Mouse (Mus musculus): ENCODE data around the gene Frmd4a. TPM values are rescaled to one million over a fixed set of nuclear protein-coding genes. Genes with fewer than 3 reads are reported as not detected.

Gene Frmd4a
- polyA plus RNA-seq, 1 experiment, result 13.5 TPM

GRCm38 (mm10) chr2:4300816-4301215, 283.3 kb downstream of the Frmd4a start:
- Histone ChIP-seq H3K36me3 (ENCODE audit: control insufficient read depth, insufficient read depth, low read length) (no peaks in the 10 kb centered on the region), H3K27ac (ENCODE audit: insufficient read depth, low read length) (no peak overlapping the region), H3K4me1 (ENCODE audit: control insufficient read depth, insufficient read depth, insufficient read length) (peaks cover 3% of the 10 kb centered on the region; the same call in 1 of the 2 replicates), H3K27me3 (ENCODE audit: control insufficient read depth, insufficient read depth, low read length) (no peaks in the 10 kb centered on the region), H3K4me3 (ENCODE audit: extremely low read depth, insufficient read depth, insufficient read length) (peak overlapping the region; percentile 9; the same call in 1 of the 2 replicates)
- 2% methylated on average over 8 of the region's 8 CpGs for WGBS
- DNase-seq (ENCODE audit: low read depth in 1 of 2, low spot score in 2 of 2), result no peak
- TF ChIP-seq POLR2A (IDR thresholded peaks at IDR 0.05; ENCODE audit: low read depth, low read length), result no peak
- TF ChIP-seq CTCF (IDR thresholded peaks at IDR 0.05; ENCODE audit: extremely low read depth, insufficient read depth, insufficient read length, insufficient replicate concordance), result no peak

- WGBS, result 22% methylated on average over 5 of the region's 6 CpGs
- Histone ChIP-seq H3K27me3 (ENCODE audit: control insufficient read depth, insufficient read depth, low read length) (no peaks in the 10 kb centered on the region), H3K27ac (ENCODE audit: insufficient read depth, low read length) (no peak overlapping the region), H3K36me3 (ENCODE audit: control insufficient read depth, insufficient read depth, low read length) (no peaks in the 10 kb centered on the region), H3K4me3 (ENCODE audit: extremely low read depth, insufficient read depth, insufficient read length) (no peak overlapping the region), H3K4me1 (ENCODE audit: control insufficient read depth, insufficient read depth, insufficient read length) (peaks cover 3% of the 10 kb centered on the region; the same call in 1 of the 2 replicates)
- no peak for TF ChIP-seq CTCF (IDR thresholded peaks at IDR 0.05; ENCODE audit: extremely low read depth, insufficient read depth, insufficient read length, insufficient replicate concordance)
- TF ChIP-seq POLR2A (IDR thresholded peaks at IDR 0.05; ENCODE audit: low read depth, low read length), result no peak
- no peak for DNase-seq (ENCODE audit: low read depth in 1 of 2, low spot score in 2 of 2)
These were observed 283.7 kb downstream of the Frmd4a start for GRCm38 (mm10) chr2:4301256-4301655.

DNA sequence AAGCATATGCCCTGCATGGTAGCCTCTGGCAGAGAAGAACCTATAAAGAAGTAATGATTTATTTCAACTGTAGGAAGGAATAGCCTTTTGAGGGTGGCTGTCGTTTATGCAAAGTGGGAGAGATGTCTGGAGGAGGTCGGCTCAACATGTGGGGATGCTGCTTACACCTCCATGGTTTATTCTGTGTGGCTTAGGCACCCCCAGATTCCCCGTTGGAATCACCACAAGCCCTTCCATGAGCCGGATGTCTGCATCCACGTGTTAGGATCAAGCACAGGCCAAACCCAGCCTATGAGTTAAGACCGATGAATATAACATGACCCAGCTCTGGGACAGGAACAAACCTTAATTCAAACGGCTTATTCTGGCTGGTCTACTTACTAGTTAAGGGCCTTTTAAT, 284.2 kb downstream of the Frmd4a start:
- no peak for TF ChIP-seq CTCF (IDR thresholded peaks at IDR 0.05; ENCODE audit: extremely low read depth, insufficient read depth, insufficient read length, insufficient replicate concordance)
- TF ChIP-seq POLR2A (IDR thresholded peaks at IDR 0.05; ENCODE audit: low read depth, low read length), result no peak
- Histone ChIP-seq H3K4me3 (ENCODE audit: extremely low read depth, insufficient read depth, insufficient read length) (no peak overlapping the region), H3K27me3 (ENCODE audit: control insufficient read depth, insufficient read depth, low read length) (no peaks in the 10 kb centered on the region), H3K4me1 (ENCODE audit: control insufficient read depth, insufficient read depth, insufficient read length) (peaks cover 3% of the 10 kb centered on the region; the same call in 1 of the 2 replicates), H3K27ac (ENCODE audit: insufficient read depth, low read length) (no peak overlapping the region), H3K36me3 (ENCODE audit: control insufficient read depth, insufficient read depth, low read length) (no peaks in the 10 kb centered on the region)
- 62% methylated on average over 7 of the region's 7 CpGs for WGBS
- no peak for DNase-seq (ENCODE audit: low read depth in 1 of 2, low spot score in 2 of 2)

DNA sequence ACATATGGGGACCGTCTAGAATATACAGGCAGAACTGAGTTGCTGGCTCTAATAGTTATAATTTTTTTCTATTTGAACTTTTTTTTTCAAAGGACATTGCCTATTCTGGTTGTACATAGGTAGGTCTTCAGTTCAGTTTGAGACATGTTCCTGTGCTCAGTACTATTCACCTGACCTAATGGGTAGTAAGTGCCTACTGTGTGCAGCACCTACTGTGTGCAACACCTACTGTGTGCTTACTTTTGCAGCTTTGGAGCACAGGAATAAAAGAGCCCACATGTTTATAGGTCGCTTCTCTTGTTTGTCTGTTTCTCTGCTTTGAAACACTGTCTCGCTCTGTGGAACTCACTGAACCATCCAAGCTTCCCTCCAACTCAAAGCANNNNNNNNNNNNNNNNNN, 284.6 kb downstream of the Frmd4a start:
- H3K27me3 ChIP-seq (ENCODE audit: control insufficient read depth, insufficient read depth, low read length), result no peaks in the 10 kb centered on the region
- no peak overlapping the region for H3K27ac ChIP-seq (ENCODE audit: insufficient read depth, low read length)
- no peak for DNase-seq (ENCODE audit: low read depth in 1 of 2, low spot score in 2 of 2)
- H3K4me3 ChIP-seq (ENCODE audit: extremely low read depth, insufficient read depth, insufficient read length), result no peak overlapping the region
- peaks cover 3% of the 10 kb centered on the region; the same call in 1 of the 2 replicates for H3K4me1 ChIP-seq (ENCODE audit: control insufficient read depth, insufficient read depth, insufficient read length)
- H3K36me3 ChIP-seq (ENCODE audit: control insufficient read depth, insufficient read depth, low read length), result no peaks in the 10 kb centered on the region
- TF ChIP-seq CTCF (IDR thresholded peaks at IDR 0.05; ENCODE audit: extremely low read depth, insufficient read depth, insufficient read length, insufficient replicate concordance), result no peak
- no peak for TF ChIP-seq POLR2A (IDR thresholded peaks at IDR 0.05; ENCODE audit: low read depth, low read length)
- WGBS, result 74% methylated on average over 3 of the region's 3 CpGs

- TF ChIP-seq CTCF (IDR thresholded peaks at IDR 0.05; ENCODE audit: extremely low read depth, insufficient read depth, insufficient read length, insufficient replicate concordance), result no peak
- TF ChIP-seq POLR2A (IDR thresholded peaks at IDR 0.05; ENCODE audit: low read depth, low read length), result no peak
- no peak overlapping the region for H3K27ac ChIP-seq (ENCODE audit: insufficient read depth, low read length)
- no peaks in the 10 kb centered on the region for H3K4me1 ChIP-seq (ENCODE audit: control insufficient read depth, insufficient read depth, insufficient read length)
- H3K36me3 ChIP-seq (ENCODE audit: control insufficient read depth, insufficient read depth, low read length), result no peaks in the 10 kb centered on the region
- no peak overlapping the region for H3K4me3 ChIP-seq (ENCODE audit: extremely low read depth, insufficient read depth, insufficient read length)
- DNase-seq (ENCODE audit: low read depth in 1 of 2, low spot score in 2 of 2), result no peak
- no peaks in the 10 kb centered on the region for H3K27me3 ChIP-seq (ENCODE audit: control insufficient read depth, insufficient read depth, low read length)
- WGBS, result 87% methylated on average over 6 of the region's 6 CpGs
These were observed 289.6 kb downstream of the Frmd4a start for GRCm38 (mm10) chr2:4307076-4307475.

DNA sequence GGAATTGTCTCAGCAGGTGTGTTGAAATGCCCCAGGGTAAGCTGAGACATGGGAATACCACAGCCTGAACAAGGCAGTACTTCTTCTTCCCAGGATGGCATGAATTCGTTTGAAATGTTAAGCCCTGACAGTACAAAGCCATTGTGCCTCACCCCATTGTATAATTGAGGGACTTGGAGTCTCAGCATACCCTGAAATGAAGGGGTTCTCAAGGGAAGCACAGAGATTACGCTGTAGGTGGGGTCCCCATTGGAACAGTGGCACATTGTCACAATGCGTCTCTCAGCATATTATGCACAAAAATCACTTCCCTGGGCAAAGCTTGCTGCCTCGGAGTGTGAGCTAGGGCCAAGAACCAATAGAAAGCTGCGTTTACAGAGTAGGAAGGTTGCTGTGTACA, 297.0 kb downstream of the Frmd4a start:
- 84% methylated on average over 5 of the region's 5 CpGs for WGBS
- Histone ChIP-seq H3K27me3 (ENCODE audit: control insufficient read depth, insufficient read depth, low read length) (no peaks in the 10 kb centered on the region), H3K4me3 (ENCODE audit: extremely low read depth, insufficient read depth, insufficient read length) (no peak overlapping the region), H3K36me3 (ENCODE audit: control insufficient read depth, insufficient read depth, low read length) (no peaks in the 10 kb centered on the region), H3K27ac (ENCODE audit: insufficient read depth, low read length) (no peak overlapping the region), H3K4me1 (ENCODE audit: control insufficient read depth, insufficient read depth, insufficient read length) (no peaks in the 10 kb centered on the region)
- DNase-seq (ENCODE audit: low read depth in 1 of 2, low spot score in 2 of 2), result no peak
- TF ChIP-seq CTCF (IDR thresholded peaks at IDR 0.05; ENCODE audit: extremely low read depth, insufficient read depth, insufficient read length, insufficient replicate concordance) (no peak), POLR2A (IDR thresholded peaks at IDR 0.05; ENCODE audit: low read depth, low read length) (no peak)

- DNase-seq (ENCODE audit: low read depth in 1 of 2, low spot score in 2 of 2), result no peak
- no peak for TF ChIP-seq POLR2A (IDR thresholded peaks at IDR 0.05; ENCODE audit: low read depth, low read length)
- no peak for TF ChIP-seq CTCF (IDR thresholded peaks at IDR 0.05; ENCODE audit: extremely low read depth, insufficient read depth, insufficient read length, insufficient replicate concordance)
- H3K27ac ChIP-seq (ENCODE audit: insufficient read depth, low read length), result no peak overlapping the region
- 32% methylated on average over 2 of the region's 2 CpGs for WGBS
- H3K27me3 ChIP-seq (ENCODE audit: control insufficient read depth, insufficient read depth, low read length), result no peaks in the 10 kb centered on the region
- no peaks in the 10 kb centered on the region for H3K36me3 ChIP-seq (ENCODE audit: control insufficient read depth, insufficient read depth, low read length)
- H3K4me1 ChIP-seq (ENCODE audit: control insufficient read depth, insufficient read depth, insufficient read length), result no peaks in the 10 kb centered on the region
- no peak overlapping the region for H3K4me3 ChIP-seq (ENCODE audit: extremely low read depth, insufficient read depth, insufficient read length)
These were observed 299.1 kb downstream of the Frmd4a start for GRCm38 (mm10) chr2:4316589-4316988.

Measured in spleen, adult 2 months (tissue).